Mouse (Mus musculus) thymus, postnatal 4 days (tissue): ENCODE data around the gene Gdap1l1.

Experiments used
- DNase-seq: peaks from one replicate; pipeline ENCODE4 v3.0.0; 2021

Gene Gdap1l1

DNA sequence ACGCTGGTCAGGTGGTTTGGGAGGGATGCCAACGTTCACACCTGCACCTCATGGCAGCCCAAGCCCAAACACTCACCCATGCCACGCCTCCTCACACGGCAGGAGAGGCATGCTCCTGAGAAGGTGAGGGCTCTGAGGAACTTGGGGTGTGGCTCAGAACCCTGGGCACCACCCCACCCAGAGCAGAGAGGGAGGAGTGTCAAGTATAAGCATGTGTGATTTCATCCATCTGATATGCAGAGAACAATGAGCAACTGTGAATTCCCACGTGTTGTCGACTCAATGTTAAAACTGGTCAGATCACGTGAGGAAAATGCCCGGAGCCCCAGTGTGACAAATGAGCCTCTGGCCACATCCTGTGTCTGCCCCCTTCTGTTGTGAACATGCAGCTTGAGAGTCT lies 28.5 kb downstream of the Gdap1l1 start:
- DNase-seq: no peak

DNA sequence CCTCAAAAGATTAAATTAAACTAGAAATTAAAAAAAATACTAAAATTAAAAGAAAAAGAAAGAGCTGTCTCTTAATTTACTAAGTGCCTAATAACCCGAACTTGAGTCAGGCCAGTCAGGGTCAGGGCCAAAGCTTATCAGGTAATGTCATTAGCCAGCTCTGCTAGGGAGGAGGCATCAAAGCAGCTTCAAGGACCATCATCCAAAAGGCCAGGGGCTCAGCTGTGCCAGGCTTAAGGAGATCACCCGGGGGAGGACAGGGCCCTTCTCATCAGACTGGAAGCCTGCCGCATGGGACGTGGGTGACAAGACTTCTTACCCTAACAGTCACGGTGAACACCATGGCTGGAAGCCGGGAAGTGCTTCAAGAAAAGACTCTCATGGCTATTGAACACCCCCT lies 29.3 kb downstream of the Gdap1l1 start:
- no peak for DNase-seq

DNA sequence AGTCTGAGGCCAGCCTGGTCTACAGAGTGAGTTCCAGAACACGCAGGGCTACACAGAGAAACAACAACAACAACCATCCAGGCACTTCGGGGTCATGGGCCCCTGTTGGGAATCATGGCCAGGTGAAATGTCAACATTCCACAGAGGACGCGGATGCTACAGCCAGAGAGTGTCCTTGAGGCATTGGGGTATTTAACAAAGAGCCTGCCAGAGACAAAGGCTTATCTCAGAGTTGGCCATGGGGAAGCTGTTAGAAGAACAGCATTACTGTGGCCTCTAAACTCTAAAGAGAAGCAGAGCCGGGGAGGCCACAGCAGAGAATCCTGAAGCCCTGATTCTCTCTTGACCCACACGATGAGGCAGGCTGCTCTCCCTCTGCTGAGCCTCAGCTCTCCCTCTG lies 30.6 kb downstream of the Gdap1l1 start:
- DNase-seq: no peak

GRCm38 (mm10) chr2:163469711-163470110 lies 31.4 kb downstream of the Gdap1l1 start:
- DNase-seq: no peak

DNA sequence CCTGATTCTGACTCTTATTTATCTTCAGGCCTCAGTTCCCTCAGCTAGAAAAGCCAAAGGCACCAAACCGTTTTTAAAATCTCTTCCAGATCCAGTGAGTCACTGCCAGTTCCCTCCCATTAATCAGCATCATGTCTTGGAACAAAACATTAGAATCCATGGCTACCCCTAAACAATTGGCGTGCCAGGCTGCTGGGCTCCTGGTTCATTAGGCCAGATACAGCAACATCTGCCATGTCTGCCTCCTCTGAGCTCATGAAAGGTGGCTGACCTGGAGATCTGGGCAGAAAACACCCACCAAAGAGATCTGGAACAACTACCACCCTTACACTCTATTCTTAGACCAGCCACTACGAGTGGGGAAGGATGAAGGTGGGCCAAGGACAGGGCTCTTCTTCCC lies 32.9 kb downstream of the Gdap1l1 start:
- no peak for DNase-seq

GRCm38 (mm10) chr2:163471710-163472465 lies 33.6 kb downstream of the Gdap1l1 start:
- no peak for DNase-seq

- DNase-seq: peak; percentile 97
These were observed 34.2 kb downstream of the Gdap1l1 start, which contains the start of gene Fitm2 for GRCm38 (mm10) chr2:163472466-163472851. TSS of gene Fitm2 (minus strand) at chr2:163472629.

GRCm38 (mm10) chr2:163480191-163480825 lies 42.0 kb downstream of the Gdap1l1 start:
- peak; percentile 39 for DNase-seq

- DNase-seq: no peak
These were observed 43.3 kb downstream of the Gdap1l1 start for GRCm38 (mm10) chr2:163481539-163482029.

DNA sequence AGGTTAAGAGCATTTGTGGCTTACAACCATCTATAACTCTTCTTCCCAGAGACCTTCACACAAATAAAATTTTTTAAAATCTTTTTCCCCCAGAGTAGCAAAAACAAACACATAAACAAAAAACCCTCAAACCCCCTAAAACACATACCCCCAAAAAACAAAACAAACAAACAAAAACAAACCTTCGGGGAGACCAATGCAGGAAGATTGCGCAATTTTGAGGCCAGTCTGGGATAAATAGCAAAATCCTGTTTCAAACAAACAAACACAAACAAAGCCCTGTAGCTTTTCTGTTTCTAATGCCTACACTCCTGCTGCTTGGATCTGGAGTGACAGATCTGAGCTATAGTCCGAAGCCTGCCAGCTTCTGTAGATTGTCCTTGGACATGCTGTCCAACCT lies 49.1 kb downstream of the Gdap1l1 start:
- no peak for DNase-seq

- DNase-seq: no peak
These were observed 51.5 kb downstream of the Gdap1l1 start for GRCm38 (mm10) chr2:163489725-163490291.

- DNase-seq: no peak
These were observed 52.4 kb downstream of the Gdap1l1 start for GRCm38 (mm10) chr2:163490656-163491055.

GRCm38 (mm10) chr2:163491351-163491750 lies 53.1 kb downstream of the Gdap1l1 start:
- no peak for DNase-seq

DNA sequence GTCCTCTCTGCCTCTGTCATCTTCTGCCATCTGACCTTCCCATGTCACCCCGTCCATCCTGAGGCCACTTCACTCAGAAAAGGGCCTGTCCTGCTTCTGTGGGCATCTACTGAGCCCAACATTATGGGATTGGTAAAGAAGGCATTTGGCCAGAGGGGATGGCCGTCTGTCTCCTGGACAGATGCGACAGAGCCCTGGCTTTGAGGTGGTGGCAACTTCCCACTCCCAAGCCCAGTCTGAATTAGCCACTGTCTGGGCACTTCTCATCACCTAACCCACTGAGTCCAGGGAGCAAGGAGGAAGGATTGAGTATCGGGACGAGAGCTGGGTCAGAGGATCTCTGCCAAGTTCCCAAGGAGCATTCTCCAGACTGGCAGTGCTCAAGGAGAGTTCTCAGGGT lies 53.7 kb downstream of the Gdap1l1 start, which contains the start of gene R3hdml:
R3hdml (plus strand) TSS at position 301 of the 400 bp plus-strand sequence.
- DNase-seq: no peak

GRCm38 (mm10) chr2:163493031-163493430 lies 54.8 kb downstream of the Gdap1l1 start:
- no peak for DNase-seq

DNA sequence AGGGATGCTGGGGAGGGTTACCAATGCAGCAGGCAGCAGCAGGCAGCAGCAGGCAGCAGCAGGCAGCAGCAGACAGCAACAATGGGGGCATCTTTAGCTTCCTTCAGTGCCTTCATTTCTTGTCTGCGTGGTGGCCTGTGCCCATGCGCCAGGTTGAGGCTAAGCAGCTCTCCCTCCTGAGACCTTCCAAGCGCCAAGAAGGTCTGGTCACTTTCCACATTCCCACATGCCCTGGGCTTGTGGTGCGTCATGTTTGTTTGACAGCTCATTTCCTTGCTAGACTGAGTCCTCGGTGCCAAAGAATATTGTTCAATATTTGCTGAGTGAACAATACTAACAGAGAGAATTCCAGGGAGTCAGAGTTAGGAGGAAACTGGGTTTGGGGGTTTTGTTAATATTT lies 55.7 kb downstream of the Gdap1l1 start:
- no peak for DNase-seq

DNA sequence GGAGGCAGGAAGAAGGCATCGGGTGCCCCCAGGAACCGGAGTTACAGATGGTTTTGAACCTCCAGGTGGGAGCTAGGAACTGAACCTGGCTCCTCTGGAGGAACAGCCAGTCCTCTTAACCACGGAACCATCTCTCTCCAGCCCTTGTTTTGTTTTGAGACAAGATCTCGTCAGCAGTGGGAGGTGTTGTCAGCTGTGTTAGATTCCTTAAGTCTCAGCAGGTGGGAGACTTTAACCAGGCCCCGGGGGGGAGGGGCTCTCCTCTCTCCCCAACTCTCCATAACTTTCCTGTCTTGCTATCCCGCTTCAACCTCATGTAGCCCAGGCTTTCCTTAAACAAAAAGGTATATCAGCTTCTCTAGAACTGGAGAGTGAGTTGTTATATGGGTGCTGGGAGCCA lies 56.2 kb downstream of the Gdap1l1 start:
- no peak for DNase-seq

- no peak for DNase-seq
These were observed 63.9 kb downstream of the Gdap1l1 start for GRCm38 (mm10) chr2:163502219-163502618.

- no peak for DNase-seq
These were observed 64.9 kb downstream of the Gdap1l1 start for GRCm38 (mm10) chr2:163503191-163503590.
